Mouse (Mus musculus): ENCODE measurements at regions not wholly inside any gene's neighbourhood (a gene's known extent, or its start where the extent isn't known, plus 50 kb on each side); places are given as distances from the start of the nearest gene placed in this dataset.

DNA sequence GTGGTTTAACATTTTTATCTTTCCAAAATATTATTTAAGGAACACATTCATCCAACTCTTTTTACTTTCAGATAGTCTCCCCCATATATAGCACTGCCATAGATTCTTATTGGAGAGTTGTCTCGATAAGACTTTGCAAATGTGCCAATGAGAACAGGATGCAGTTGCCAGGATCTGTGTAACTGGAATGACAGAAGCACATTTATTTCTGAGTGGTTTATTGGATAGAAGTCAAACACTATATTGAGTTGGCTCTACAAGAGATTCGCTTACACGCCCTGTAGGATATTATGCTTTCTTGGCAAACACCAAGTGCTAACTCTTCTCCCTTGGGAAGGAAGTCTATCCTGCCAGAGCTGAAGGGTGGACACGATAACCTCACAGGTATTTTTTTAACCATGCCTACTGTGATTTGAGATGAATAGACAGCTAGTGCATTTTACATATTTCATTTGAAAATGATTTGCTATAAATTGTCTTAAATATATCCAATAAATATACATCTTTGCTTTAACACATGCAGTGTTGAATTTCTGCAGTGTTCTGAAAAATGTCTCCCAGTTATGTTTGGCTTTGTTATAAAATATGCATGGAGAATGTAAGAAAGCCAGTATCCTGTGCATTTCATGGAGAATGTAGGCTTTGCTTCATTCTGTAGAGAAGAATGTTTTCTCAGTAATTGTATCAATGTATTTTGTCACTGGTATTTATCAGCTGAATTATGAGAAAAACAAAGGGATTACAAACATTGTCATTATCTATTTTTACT is 705.8 kb downstream of the Fat4 start:
- DNase-seq: no peak

DNA sequence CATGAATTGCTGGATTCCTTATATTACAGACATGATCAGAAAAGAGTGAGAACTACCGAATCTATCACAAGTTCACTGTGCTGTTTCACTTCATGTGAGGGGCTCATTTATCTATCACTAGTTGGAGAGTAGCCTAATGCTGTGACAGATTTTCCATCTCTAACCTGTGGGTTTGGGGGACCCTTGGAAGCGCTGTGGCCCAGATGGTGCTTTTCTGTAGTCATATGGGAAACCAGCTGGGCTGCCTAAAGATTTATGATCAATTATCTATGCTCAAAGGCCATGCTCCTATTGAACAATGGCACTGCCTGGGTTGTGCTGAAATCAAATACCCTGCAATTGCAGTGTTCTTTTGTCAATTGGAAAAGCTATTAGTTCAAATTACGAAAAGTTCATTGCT is 723.2 kb downstream of the Fat4 start:
- no peak for DNase-seq

DNA sequence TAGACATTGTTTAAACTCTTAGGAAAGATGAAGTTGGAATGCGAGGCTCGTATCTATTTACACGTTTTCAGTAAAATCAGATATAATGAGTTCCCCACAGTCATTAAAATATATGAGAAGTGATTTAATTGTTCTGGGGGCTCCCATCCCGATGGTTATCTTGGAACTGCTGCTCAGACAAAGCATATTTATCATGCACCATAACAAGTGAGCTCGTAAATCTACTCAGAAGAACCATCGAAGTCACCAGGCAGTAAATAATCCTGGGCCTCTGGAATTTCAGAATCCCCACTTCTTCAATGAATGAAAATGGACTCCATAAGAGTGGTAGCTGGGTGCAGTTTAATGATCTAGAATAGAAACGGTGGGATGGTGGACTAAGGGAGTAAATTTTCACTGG is 725.7 kb downstream of the Fat4 start:
- DNase-seq: no peak

DNA sequence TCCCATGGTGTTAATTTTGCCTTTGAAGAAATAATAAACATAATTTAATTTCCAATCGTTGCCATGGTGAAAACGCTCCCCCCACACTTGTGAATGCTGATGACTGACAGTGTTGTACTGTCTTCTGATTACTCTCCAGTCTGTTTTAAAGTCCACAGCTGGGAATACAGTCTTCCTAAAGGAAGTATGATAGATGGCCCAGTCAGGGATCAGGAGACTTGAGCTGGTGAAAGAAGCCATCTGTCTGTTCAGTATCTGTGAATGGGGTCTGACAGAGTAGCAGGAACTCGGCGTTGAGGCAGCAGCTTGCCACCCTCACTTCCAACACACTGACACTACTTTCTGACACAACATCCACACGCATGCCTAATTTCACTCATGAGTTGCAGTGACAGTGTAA is 751.2 kb downstream of the Fat4 start:
- DNase-seq: no peak

DNA sequence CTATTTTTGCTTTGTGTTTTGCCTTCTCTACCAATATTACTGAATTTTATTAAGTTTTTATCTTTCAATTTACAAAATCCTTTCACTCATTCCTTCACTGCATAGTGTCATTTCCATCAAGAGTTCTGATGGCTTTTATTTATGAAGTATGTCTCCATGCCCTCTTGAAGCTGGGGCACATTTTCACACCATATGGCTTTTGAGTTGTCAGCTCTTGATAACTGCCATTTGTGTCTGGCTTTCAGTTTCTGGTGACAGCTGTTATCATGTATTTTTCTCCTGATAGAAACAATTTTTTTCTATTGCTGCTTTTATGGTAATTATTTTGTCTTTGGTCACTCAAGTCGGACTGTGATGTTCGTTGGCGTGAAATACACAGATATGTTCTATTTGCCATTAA is 756.5 kb downstream of the Fat4 start:
- DNase-seq: no peak

DNA sequence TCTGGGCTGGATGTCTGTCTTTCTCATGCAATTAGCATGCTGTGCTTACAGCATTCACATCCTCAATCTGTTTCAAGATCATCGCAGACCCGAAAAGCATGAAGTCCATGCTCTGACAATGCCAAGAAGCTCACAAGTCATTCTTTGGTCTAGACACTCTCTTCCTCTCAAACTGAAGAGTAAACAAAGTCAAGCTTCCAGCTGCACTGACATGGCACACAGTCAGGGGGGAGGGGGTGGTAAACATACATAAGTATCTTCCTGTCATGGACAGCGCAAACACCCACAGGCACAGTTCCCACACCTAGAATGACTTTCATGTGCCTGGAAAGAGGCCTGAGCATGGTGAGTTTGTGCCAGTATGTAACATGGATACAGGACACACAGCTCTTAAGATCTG is 780.1 kb downstream of the Fat4 start:
- no peak for DNase-seq

DNA sequence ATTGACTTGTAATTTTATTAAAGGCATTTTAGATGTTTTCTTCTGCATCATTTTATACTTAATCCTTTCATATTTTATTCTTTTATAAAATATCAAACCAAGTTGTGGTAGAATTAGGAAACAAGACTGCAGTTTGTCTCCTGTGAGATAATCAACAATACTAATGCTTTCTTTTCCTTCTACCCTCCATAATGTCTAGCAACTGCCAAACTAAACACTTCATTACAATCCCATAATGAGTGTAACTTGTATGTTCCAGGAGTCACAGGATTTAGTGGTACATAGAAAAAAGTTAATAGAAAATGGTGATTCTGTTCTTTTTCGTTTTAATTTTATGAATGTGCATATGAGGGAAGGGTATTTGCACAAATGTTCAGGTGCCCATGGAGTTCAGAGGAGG is 782.4 kb downstream of the Fat4 start:
- DNase-seq: no peak

DNA sequence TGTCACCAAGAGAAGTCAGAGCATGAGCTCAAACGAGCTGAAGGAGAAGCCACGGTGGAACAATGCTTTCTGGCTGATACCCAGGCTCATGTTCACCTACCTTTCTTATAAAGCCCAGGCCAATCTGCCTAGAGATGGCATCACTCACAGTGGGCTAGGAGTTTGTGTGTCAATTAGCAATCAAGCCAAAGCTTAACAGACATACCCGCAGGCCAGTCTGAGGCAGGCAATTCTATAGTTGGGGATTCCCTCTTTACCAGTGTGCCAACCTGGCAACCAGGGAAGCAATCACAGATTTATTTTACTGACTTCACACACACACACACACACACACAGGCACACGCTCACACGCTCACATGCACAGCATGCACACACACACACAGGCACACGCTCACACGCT is 787.3 kb downstream of the Fat4 start:
- DNase-seq: no peak

DNA sequence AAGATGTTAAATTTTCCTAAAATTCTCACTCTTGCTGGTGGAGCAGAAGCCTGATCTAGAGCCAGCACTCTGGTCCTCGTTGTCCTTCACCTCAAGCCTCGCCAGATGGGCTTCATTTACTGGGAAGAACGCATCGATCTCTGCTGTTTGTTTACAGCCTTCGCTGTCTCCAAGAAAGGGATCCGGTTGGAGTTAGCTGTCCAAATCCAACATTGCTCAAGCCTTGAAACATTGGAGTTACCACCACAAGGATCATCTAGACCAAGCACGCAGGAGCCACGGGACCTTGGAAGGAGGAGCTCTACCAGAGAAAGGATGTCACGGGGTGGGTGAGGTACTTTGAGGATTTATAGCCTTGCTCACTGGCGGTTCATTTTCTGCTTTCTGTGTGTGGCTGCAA is 788.2 kb downstream of the Fat4 start:
- no peak for DNase-seq

DNA sequence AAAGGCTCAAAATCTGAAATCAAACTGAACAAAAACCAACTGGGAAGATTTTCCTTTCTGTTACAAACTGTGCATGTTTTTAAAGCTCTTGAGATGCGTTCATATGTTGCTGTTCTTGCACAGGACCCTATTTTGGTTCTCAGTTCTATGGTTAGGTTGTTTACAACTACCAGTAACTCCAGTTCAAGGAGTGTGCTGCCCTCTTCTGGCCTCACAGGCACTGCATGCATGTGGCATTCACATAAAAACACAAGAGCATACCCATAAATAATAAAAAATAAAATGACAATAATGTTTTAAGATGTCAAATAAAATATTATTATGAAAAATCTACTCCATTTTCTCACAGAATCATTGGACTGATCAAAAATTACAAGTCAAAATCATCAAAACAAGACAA is 818.9 kb downstream of the Fat4 start:
- no peak for DNase-seq

DNA sequence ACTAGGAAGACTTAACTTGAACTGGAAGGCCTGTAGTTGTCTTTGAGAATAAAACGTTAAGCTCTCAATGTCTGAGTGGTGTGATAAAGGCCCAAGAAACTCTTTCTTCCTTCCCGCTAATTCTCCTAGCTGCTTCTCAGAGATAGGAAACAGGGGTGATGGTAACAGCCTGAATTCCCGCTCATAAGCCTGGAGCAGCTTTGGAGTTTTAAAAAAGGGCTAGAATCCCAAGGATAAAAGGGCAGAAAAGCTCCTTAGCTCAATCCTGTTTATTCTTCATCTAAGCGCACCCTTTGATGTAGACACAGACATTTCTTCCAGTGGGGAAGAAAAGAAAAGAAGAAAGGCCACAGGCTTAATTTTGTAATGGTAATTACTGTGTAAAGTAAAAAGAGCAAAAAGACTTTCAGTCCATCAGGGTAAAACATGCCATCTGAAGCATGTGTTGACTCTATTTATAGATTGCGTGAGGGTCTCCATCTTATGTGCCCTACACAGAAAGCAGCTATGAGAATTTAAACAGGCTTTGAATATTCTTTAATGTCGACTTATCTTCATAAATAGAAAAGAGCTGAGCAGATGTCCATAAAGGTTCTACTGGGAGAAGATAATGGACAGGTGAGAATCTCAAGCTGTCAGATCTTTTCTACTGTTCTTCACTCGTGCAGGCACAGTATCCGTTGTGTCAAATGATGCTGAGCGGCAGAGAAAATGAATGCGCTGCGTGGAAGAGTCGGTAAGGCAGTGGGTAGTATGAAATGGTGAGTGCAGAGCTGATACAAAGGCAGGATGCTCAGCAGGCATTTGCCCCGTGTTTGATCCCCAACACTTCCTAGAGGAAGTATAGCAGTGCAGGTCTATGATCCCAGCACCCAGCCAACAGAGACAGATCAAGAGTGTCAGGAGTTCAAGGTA is 818.0 kb upstream of the Intu start:
- DNase-seq: no peak

DNA sequence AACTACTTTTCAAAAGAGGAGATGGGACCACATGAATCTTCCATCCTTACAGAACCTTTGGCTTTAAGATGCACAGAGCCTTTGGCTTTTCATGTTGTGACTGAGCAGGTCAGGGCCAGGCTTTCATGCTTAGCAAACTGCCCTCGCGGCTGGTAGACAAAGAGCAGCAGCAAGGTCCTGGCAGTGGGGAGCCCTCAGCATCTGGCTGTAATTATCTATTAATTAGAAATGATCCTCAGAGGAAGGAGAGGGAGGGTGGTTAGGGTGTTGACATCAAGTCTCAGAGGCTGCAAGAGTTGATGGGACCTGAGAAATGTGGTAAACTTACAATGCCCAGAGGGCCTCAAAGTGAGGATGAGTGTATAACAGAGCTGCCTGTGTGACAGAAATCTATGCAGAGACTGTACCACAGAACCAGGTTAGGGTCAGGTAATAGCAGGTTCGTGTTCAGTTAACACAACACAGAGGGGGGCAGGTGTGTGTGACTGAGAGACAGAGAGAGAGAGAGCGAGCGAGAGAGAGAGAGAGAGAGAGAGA is 817.0 kb upstream of the Intu start:
- DNase-seq: no peak

DNA sequence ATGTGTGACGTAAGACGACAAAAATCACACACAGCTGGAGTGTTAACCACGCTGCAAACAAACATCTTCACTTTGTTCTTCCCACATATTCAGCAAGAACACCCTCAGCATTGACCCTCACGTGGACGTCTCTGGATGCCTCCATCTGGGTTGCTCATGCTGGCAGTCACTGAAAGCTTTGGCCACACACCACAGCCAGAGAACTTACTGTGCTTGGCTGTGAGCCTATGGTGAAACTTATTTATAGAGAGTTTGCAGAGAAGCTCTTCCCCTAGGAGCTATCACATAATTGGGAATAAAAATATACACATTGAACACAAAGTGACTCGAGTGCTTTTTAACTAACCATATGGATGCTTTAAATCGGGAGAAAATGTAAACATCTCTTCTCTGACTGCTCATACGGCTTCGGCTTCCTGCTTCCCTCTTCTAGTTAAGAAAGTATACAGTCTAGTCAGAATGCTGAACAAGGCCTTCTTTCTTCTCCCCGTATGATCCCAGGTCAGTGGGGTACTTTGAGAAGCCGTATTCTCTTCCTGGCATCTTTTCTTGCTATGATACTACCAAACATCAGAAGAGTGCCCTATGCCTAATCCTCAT is 812.0 kb upstream of the Intu start:
- DNase-seq: no peak

DNA sequence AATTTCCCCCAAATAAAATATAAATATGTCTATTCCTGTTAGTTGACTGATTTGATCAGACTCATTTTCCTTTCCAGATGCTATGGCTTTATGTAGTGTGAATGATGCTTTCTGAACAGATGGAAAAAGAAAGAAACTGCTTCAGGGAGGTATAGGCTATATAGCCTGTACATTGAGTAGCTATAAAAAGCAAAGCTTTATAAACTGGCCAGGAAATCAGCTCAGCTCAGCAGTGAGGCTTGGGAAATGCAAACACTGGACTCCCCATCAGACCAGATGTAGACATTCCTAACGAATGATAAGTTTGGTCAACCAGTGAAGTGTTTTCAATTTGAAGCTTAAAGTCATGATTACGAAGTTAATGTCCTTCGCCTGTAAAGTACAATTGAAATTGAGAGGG is 805.3 kb upstream of the Intu start:
- no peak for DNase-seq

DNA sequence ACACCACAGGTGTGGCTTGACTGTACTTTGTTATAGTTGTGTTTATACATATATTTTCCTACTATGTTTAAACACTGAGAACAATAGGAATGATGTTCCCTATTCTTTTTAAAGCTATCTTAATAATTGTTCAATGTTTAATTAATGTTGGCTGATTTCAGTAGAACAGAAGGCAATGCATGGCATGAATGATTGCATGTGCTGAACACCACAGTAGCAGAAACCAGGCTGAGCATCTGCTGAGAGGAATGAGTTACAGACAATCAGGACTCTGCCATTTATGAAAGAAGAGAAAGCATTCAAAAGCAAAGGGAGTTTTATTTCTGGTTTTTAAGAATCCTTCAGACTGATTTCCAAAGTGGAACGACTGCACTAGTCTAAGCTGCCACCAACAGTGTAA is 794.4 kb upstream of the Intu start:
- DNase-seq: no peak

DNA sequence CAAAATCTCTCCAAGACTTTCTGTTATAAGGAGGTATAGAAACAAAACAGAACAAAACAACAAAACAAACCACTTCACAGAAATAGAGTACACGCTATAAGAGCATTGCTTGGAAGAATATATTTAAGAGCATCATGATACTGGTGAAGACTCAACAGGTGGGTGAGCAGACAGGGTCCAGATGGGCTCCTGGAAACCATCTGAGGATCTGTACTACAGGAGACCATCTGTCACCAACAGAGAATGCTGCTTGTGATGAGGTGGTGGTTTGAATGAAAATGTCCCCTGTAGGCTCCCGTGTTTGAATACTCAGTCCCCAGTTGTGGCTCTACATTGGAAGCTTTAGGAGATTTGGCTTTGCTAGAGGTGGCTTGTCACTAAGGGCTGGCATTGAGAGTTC is 785.1 kb upstream of the Intu start:
- DNase-seq: no peak

DNA sequence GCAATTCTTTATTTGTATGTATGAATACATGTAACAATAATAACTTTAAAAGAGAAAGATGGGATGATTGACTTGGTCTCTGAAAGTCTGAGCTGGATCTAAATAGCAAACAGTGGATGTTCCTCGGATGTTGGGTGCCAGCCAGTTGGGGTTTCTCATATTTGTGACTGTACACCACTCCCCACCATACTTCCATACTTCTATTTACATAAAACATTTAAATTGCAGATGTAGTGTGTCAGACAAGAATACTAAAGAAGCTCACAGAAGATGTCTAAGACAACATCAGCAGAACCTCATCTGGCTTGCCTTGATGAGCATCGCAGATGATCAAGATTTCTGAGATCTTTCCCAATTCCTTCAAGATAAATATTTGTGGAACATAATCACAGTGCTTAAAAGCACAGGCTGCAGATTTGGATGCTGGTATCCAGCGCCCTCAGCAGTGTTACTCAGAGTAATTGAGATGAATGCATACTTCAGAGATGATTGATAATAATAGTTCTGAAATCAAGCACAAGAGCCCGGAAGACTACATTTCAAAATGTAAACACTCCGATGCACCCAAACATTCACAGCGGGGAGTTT is 762.0 kb upstream of the Intu start:
- no peak for DNase-seq

DNA sequence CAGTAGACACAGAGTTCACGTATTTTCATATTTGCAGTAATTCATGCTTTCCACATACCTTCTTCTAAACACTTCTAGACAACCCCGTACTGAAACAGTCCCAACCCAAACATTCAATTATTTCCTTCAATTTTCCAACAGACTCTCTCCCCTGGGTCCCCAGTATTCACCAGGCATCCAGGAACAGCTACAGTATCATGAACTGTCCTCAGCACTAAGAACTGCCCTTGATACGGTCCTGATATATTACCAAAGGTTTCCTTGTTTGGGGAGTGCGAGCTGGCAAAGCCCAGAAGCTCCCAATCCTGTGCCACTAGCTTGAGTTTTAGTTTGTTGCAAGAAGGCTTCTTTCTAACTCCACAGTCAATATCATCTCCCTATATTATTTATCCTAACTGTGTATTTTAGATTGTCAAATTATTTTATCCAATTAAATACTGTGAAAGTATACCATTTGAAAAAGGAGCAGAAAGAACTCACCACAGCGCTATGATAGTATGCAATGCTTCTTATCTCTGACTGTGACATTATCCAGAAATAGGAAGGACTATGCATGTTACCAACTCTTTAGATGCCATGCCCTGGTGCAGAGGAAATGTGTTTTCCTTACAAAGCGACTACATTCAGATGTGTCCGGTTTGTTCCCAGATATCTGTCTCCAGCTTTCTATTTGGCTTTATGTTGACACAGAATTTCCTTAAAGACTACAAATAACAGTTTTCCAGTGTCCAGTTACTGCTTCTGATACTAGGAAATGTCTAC is 754.6 kb upstream of the Intu start:
- no peak for DNase-seq

DNA sequence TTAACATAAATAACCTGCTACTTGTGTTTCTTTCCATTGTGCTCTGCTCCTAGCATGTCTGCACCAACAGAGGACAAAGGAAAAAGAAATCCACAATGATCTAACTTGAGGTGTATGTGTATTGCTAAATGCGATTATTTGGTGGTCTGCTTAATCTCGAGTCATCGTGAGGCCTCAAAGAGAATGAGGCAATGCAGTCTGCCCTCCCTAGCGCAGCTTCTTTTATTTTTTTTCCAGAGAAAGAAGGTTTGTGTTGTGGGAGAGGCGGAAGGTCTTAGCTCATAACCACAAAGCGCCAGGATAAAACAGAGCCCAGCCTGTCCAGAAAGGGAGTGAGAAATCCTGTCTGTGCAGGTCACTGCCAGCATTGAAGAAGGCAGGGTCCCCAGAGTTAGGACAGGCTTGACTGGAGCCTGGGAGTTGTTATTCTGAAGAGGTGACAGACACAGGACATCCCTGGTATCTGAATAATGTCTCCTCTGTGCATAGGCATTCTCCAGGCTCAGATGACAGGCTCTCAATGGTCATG is 751.3 kb upstream of the Intu start:
- no peak for DNase-seq

DNA sequence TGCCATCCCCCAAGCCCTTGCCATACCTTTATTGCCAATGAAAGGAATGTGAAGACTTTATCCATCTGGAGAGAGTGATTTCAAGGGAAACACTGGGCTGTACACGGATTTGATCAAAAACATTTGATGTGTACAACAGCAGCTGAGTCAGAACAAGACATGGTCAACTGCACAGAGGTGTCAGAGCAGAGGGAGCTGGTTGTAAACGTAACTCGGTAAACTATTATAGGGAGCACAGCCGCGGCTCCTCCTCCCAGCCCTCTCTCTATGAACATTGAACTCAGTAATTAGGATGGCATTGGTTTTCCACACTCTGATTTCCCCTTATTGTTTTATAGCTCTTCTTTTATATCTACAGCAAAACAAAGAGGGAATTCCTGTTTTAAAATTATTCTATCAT is 750.8 kb upstream of the Intu start:
- no peak for DNase-seq

DNA sequence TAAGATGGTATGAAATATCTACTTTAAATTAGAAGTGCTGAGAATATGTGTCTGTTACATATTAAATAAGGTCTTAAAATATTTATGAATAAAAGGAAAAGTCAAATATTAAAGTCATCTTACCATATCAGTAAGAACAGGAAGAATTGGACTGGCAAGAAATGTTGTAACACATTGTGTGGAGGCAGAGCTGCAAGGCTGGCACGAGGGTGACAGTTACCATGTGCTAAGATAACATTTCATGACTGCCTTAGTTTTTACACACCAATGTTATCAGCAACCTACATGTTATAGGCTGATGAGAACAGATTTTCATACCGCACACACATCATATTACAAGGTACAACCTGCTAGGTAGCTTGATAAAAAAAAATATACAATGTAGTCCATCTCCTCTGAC is 746.2 kb upstream of the Intu start:
- DNase-seq: no peak

DNA sequence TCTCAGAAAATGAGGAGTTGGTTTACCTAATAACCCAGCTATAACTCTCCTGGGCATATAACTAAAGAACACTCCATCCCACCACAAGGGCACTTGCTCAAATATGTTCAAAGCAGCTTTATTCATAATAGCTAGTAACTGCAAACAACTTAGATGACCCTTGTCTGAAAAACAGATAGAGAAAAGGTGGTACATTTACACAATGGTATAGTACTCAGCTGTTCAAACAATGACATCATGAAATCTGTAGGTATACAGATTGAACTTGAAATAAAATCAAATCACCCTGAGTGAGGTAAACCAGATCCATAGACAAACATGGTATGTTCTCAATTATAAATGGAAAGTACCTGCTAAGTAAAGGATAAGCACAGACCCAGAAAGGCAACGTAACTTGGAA is 721.5 kb upstream of the Intu start:
- DNase-seq: no peak

All from thymus, postnatal 25 days (tissue).